Mouse (Mus musculus) neural tube, embryonic 10.5 days (tissue): ENCODE results near the gene Nt5e.

Experiments used
- DNase-seq: peaks from one replicate; pipeline ENCODE4 v3.0.0-alpha.2; 2017; ENCODE audit warnings: low spot score; ENCODE audit errors: extremely low spot score

Gene Nt5e

GRCm38 (mm10) chr9:88344424-88344823, 17.4 kb downstream of the Nt5e start:
- no peak for DNase-seq

GRCm38 (mm10) chr9:88346857-88347256, 19.9 kb downstream of the Nt5e start:
- no peak for DNase-seq

GRCm38 (mm10) chr9:88348623-88349022, 21.6 kb downstream of the Nt5e start:
- no peak for DNase-seq

GRCm38 (mm10) chr9:88350317-88350716, 23.3 kb downstream of the Nt5e start:
- DNase-seq = no peak

- no peak for DNase-seq
Measured at GRCm38 (mm10) chr9:88351163-88351562, 24.2 kb downstream of the Nt5e start.

- no peak for DNase-seq
Measured at GRCm38 (mm10) chr9:88352741-88353140, 25.7 kb downstream of the Nt5e start.

- DNase-seq = no peak
Measured at GRCm38 (mm10) chr9:88353459-88353858, 26.5 kb downstream of the Nt5e start.

GRCm38 (mm10) chr9:88357173-88357572, 30.2 kb downstream of the Nt5e start:
- no peak for DNase-seq

GRCm38 (mm10) chr9:88359140-88359539, 32.1 kb downstream of the Nt5e start:
- DNase-seq = no peak

- no peak for DNase-seq
Measured at GRCm38 (mm10) chr9:88361211-88361909, 34.4 kb downstream of the Nt5e start.

- DNase-seq = no peak
Measured at GRCm38 (mm10) chr9:88362055-88362850, 35.3 kb downstream of the Nt5e start.

- no peak for DNase-seq
Measured at GRCm38 (mm10) chr9:88363102-88363501, 36.1 kb downstream of the Nt5e start.

- no peak for DNase-seq
Measured at GRCm38 (mm10) chr9:88366308-88366707, 39.3 kb downstream of the Nt5e start.

GRCm38 (mm10) chr9:88366819-88367218, 39.8 kb downstream of the Nt5e start:
- DNase-seq = no peak

- no peak for DNase-seq
Measured at GRCm38 (mm10) chr9:88367322-88367721, 40.3 kb downstream of the Nt5e start.

GRCm38 (mm10) chr9:88367751-88368150, 40.8 kb downstream of the Nt5e start:
- DNase-seq = no peak

GRCm38 (mm10) chr9:88368476-88368875, 41.5 kb downstream of the Nt5e start:
- DNase-seq = no peak

- DNase-seq = no peak
Measured at GRCm38 (mm10) chr9:88369666-88370065, 42.7 kb downstream of the Nt5e start.

- DNase-seq = no peak
Measured at GRCm38 (mm10) chr9:88371201-88371600, 44.2 kb downstream of the Nt5e start.

- no peak for DNase-seq
Measured at GRCm38 (mm10) chr9:88373001-88373400, 46.0 kb downstream of the Nt5e start.

- DNase-seq = no peak
Measured at GRCm38 (mm10) chr9:88377483-88377882, 50.5 kb downstream of the Nt5e start.

- no peak for DNase-seq
Measured at GRCm38 (mm10) chr9:88379057-88379456, 52.1 kb downstream of the Nt5e start.

GRCm38 (mm10) chr9:88380076-88380475, 53.1 kb downstream of the Nt5e start:
- no peak for DNase-seq
